Mouse (Mus musculus): ENCODE data around the gene Zfp955b. TPM values are rescaled to one million over a fixed set of nuclear protein-coding genes. Genes with fewer than 3 reads are reported as not detected.
A peak's percentile ranks its signal among the peaks of the same experiment; 100 is the strongest.
"Not testable (repeated sequence)": the region's sequence is repeated elsewhere in the genome, so short reads cannot be mapped to it uniquely, and the experiment has no call there.

The Zfp955b gene
- polyA plus RNA-seq (2015; fragmentation: Nextera tagmentation; extraction: Ambion mirVana): 10.3 TPM in 2 replicates

- H3K4me3 ChIP-seq (ENCODE audit: low read length): 0 out of 2 replicates have a peak within 1 kb of the TSS, but pooled peaks have one; percentile 6
- WGBS: no CpG with 5 or more reads among the region's 25 CpGs
Observed at GRCm38 (mm10) chr17:33289039-33289875, at the start of gene Zfp955b. TSS of gene Zfp955b (plus strand) at chr17:33289544.

GRCm38 (mm10) chr17:33254530-33255318, 34.6 kb upstream of the Zfp955b start, which contains the start of gene Zfp955a:
TSS of gene Zfp955a (minus strand) at chr17:33255145.
- not testable (repeated sequence) for H3K27me3 ChIP-seq (ENCODE audit: control insufficient read depth, insufficient read depth, low read length); H3K9me3 ChIP-seq (replicated peaks; ENCODE audit: control insufficient read depth, low read length); H3K4me2 ChIP-seq (ENCODE audit: low read depth, low read length); H3K9ac ChIP-seq (ENCODE audit: low read length); H3K4me3 ChIP-seq (ENCODE audit: low read length); H3K27ac ChIP-seq (ENCODE audit: low read length); H3K36me3 ChIP-seq (ENCODE audit: control insufficient read depth, insufficient read depth); H3K4me1 ChIP-seq (ENCODE audit: control insufficient read depth, insufficient read depth, low read length)
- peak; percentile 100 for ATAC-seq (replicated peaks; ENCODE audit: extremely low read depth, insufficient read depth, low FRiP score)
- WGBS: 30% methylated on average over 1 of the region's 34 CpGs

More at GRCm38 (mm10) chr17:33289039-33289875, at the start of gene Zfp955b:
- H3K9ac ChIP-seq (ENCODE audit: low read length); H3K9me3 ChIP-seq (replicated peaks; ENCODE audit: control insufficient read depth, low read length); H3K36me3 ChIP-seq (ENCODE audit: control insufficient read depth, insufficient read depth); H3K27ac ChIP-seq (ENCODE audit: low read length); H3K27me3 ChIP-seq (ENCODE audit: control insufficient read depth, insufficient read depth, low read length); H3K4me1 ChIP-seq (ENCODE audit: control insufficient read depth, insufficient read depth, low read length): not testable (repeated sequence)
- H3K4me2 ChIP-seq (ENCODE audit: low read depth, low read length): peak within 1 kb of the TSS; percentile 41; the same call in 1 of the 2 replicates
- ATAC-seq (replicated peaks; ENCODE audit: extremely low read depth, insufficient read depth, low FRiP score): peak; percentile 100

GRCm38 (mm10) chr17:33255319-33255657, 34.1 kb upstream of the Zfp955b start:
- H3K9me3 ChIP-seq (replicated peaks; ENCODE audit: control insufficient read depth, low read length); H3K4me2 ChIP-seq (ENCODE audit: low read depth, low read length); H3K27me3 ChIP-seq (ENCODE audit: control insufficient read depth, insufficient read depth, low read length); H3K36me3 ChIP-seq (ENCODE audit: control insufficient read depth, insufficient read depth); H3K27ac ChIP-seq (ENCODE audit: low read length); H3K4me1 ChIP-seq (ENCODE audit: control insufficient read depth, insufficient read depth, low read length); H3K4me3 ChIP-seq (ENCODE audit: low read length); H3K9ac ChIP-seq (ENCODE audit: low read length): not testable (repeated sequence)
- 0 out of 2 replicates have a peak, but pooled peaks have one; percentile 2 for ATAC-seq (replicated peaks; ENCODE audit: extremely low read depth, insufficient read depth, low FRiP score)
- WGBS: no CpG with 5 or more reads among the region's 2 CpGs

- no peaks in the 10 kb centered on the region for H3K27me3 ChIP-seq (ENCODE audit: control insufficient read depth, insufficient read depth, low read length)
- no peak within 1 kb of the TSS for H3K27ac ChIP-seq (ENCODE audit: low read length)
- no peaks in the 10 kb centered on the region for H3K9me3 ChIP-seq (replicated peaks; ENCODE audit: control insufficient read depth, low read length)
- 52% methylated on average over 1 of the region's 1 CpGs for WGBS
- H3K4me2 ChIP-seq (ENCODE audit: low read depth, low read length): no peak within 1 kb of the TSS
- H3K4me1 ChIP-seq (ENCODE audit: control insufficient read depth, insufficient read depth, low read length): no peaks in the 10 kb centered on the region
- ATAC-seq (replicated peaks; ENCODE audit: extremely low read depth, insufficient read depth, low FRiP score): no peak
- no peaks in the 10 kb centered on the region for H3K36me3 ChIP-seq (ENCODE audit: control insufficient read depth, insufficient read depth)
- H3K9ac ChIP-seq (ENCODE audit: low read length): no peak within 1 kb of the TSS
- H3K4me3 ChIP-seq (ENCODE audit: low read length): no peak within 1 kb of the TSS
Observed at GRCm38 (mm10) chr17:33264376-33264775, 25.0 kb upstream of the Zfp955b start, which contains the start of gene Olfr63. TSS of gene Olfr63 (plus strand) at chr17:33264676.

DNA sequence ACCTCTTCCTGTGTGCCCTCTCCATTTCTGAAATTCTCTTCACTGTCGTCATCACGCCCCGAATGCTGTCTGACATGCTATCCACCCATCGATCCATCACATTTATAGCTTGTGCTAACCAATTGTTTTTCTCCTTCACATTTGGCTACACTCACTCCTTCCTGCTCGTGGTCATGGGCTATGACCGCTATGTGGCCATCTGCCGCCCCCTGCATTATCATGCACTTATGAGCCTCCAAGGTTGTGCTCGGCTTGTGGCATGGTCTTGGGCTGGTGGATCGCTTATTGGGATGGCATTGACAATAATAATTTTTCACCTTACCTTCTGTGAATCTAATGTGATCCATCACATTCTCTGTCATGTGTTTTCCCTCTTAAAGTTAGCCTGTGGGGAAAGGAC, 20.4 kb upstream of the Zfp955b start:
- no peak for ATAC-seq (replicated peaks; ENCODE audit: extremely low read depth, insufficient read depth, low FRiP score)
- Histone ChIP-seq H3K27ac (ENCODE audit: low read length) (no peak overlapping the region), H3K4me1 (ENCODE audit: control insufficient read depth, insufficient read depth, low read length) (no peaks in the 10 kb centered on the region), H3K9me3 (replicated peaks; ENCODE audit: control insufficient read depth, low read length) (no peaks in the 10 kb centered on the region), H3K4me2 (ENCODE audit: low read depth, low read length) (no peak overlapping the region), H3K36me3 (ENCODE audit: control insufficient read depth, insufficient read depth) (no peaks in the 10 kb centered on the region), H3K9ac (ENCODE audit: low read length) (no peak overlapping the region), H3K4me3 (ENCODE audit: low read length) (no peak overlapping the region), H3K27me3 (ENCODE audit: control insufficient read depth, insufficient read depth, low read length) (no peaks in the 10 kb centered on the region)
- 81% methylated on average over 9 of the region's 9 CpGs for WGBS

- 0 out of 2 replicates have a peak overlapping the region, but pooled peaks have one; percentile 6 for H3K4me3 ChIP-seq (ENCODE audit: low read length)
- not testable (repeated sequence) for H3K27ac ChIP-seq (ENCODE audit: low read length); H3K4me2 ChIP-seq (ENCODE audit: low read depth, low read length); H3K9ac ChIP-seq (ENCODE audit: low read length); H3K36me3 ChIP-seq (ENCODE audit: control insufficient read depth, insufficient read depth); H3K9me3 ChIP-seq (replicated peaks; ENCODE audit: control insufficient read depth, low read length); H3K4me1 ChIP-seq (ENCODE audit: control insufficient read depth, insufficient read depth, low read length); H3K27me3 ChIP-seq (ENCODE audit: control insufficient read depth, insufficient read depth, low read length)
- no CpG with 5 or more reads among the region's 9 CpGs for WGBS
- ATAC-seq (replicated peaks; ENCODE audit: extremely low read depth, insufficient read depth, low FRiP score): peak; percentile 54; the same call in 1 of the 2 replicates
Observed at GRCm38 (mm10) chr17:33289876-33290149, 469 bp downstream of the Zfp955b start.

DNA sequence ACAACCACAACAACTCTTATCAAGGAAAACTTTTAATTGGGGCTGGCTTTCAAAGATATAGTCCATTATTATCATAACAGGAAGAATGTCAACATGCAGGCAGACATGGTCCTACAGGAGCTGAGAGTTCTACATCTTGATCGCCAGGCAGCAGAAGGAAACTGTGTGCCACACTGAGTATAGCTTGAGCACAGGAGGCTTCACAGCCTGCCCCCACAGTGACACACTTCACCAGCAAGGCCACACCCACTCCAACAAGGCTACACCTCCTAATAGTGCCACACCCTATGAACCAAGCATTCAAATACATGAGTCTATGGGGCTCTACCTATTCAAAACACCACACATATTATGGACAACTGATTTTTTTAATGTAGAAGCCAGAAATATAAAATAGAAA, 63.6 kb downstream of the Zfp955b start:
- 96% methylated on average over 1 of the region's 1 CpGs for WGBS
- H3K36me3 ChIP-seq (ENCODE audit: control insufficient read depth, insufficient read depth): no peaks in the 10 kb centered on the region; the same call in 1 of the 2 replicates
- peaks cover 6% of the 10 kb centered on the region for H3K9me3 ChIP-seq (replicated peaks; ENCODE audit: control insufficient read depth, low read length)
- H3K9ac ChIP-seq (ENCODE audit: low read length): no peak overlapping the region
- H3K27ac ChIP-seq (ENCODE audit: low read length): no peak overlapping the region
- ATAC-seq (replicated peaks; ENCODE audit: extremely low read depth, insufficient read depth, low FRiP score): no peak
- no peak overlapping the region for H3K4me3 ChIP-seq (ENCODE audit: low read length)
- H3K27me3 ChIP-seq (ENCODE audit: control insufficient read depth, insufficient read depth, low read length): no peaks in the 10 kb centered on the region
- peaks cover 6% of the 10 kb centered on the region; the same call in 1 of the 2 replicates for H3K4me1 ChIP-seq (ENCODE audit: control insufficient read depth, insufficient read depth, low read length)
- no peak overlapping the region for H3K4me2 ChIP-seq (ENCODE audit: low read depth, low read length)

All from heart, embryonic 16.5 days (tissue).